Mouse (Mus musculus) liver, embryonic 14.5 days (tissue): Measurements from ENCODE around the gene Wdr17.

Experiments
- CTCF ChIP-seq: IDR thresholded peaks from 2 replicates; pipeline ENCODE4 v1.5.1; 2016; ENCODE audit warnings: antibody characterized with exemption, low read depth, control low read depth
- EP300 ChIP-seq: IDR thresholded peaks from 2 replicates; pipeline ENCODE4 v1.6.1; 2016; ENCODE audit warnings: antibody characterized with exemption, low read depth

DNA sequence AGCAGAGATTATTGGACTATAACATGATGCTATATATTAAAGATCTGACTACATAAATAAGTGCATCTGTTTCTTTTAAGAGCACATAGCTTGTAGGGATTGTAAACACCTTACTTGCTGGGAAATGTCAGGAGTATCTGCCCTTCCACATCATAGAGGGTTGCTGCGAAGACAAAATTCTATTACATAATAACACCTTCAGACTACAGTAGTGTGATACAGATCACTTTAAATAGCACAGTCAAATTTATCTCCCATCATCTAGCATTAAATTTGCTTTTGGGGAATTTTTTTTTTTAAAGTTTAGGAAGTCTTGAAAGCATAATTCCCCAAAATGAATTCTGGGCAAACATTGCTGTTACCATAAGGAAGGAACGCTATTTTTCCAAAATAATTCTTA is 25.9 kb upstream of the Wdr17 start:
- TF ChIP-seq EP300, result no peak
- TF ChIP-seq CTCF, result no peak
